Mouse (Mus musculus): Measurements from ENCODE around the gene Bhlhe41.

Gene Bhlhe41

DNA sequence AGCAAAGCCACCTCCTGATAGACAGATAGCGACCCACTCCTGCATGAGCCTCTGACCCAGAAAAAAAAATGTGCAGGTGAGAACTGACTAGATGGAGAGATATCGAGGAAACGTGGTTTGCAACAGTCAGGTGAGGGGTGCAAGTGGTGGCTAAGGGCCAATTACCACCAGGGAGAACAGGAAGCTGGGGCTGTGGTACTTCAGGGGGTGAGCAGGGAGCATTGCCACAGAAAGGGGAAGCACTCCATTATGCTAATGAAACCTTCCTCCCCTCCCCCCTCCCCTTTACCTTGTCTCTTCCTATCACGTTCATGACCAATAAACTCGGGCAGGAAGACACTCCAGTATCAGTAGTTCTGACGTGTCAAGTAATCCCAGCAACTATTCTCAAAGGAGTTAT, 30.0 kb downstream of the Bhlhe41 start:
- DNase-seq = no peak

DNA sequence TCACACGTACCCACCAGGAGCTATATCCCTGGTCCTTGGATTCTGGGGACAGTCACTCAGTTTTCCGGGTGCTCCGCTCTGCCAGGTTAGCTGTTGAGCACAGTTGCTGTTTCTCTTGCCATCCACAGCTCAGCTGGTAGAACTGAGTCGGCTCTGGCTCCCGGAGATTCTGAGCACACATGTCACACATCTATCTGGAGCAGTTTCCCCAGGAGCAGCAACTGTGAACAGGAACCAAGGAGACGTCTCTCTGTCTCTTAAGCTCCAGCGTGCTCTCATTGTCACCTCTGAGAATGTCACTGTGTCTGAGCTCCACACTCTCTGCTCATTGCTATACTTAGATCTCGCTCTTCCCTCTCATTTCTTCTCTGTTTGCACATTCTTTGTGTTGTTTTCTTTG, 32.4 kb downstream of the Bhlhe41 start:
- DNase-seq = no peak

DNA sequence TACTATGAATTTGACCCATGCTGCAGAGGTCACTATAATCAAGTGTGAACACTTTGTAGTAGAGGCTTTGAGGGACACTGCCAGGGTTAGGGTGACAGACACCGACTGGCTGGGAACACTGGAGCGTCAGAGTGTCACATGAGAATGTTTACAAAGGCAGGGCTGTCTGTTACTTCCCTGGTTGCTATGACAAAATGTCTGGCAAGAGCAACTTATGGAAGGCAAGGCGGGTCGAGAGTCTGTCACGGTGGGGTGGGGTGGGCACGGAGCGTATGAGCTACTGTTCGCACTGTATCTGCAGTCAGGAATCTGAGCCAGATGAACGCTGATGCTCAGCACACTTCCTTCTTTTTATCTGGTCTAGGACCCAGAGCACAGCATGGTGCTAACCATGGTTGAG, 34.7 kb downstream of the Bhlhe41 start:
- peak; percentile 27 for DNase-seq

DNA sequence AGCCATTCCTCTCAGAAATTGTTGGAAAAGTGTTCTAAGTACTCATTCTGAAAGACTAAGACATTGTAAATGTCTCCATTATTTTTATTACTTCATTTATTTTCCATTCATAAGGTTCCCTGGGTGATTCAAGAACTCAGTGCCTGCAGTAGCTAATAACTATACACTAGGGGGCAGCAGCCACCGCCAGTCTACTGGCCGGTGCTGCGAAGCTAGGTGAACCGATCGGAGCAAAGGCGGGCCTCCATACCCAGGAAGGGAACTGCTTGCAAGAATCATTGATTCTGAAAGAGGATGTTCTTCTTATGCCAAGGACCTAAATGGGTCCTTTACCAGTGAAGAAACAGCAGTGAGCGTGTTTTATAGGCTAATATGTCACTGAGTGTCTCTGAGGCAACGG, 35.2 kb downstream of the Bhlhe41 start:
- DNase-seq = peak; percentile 75

DNA sequence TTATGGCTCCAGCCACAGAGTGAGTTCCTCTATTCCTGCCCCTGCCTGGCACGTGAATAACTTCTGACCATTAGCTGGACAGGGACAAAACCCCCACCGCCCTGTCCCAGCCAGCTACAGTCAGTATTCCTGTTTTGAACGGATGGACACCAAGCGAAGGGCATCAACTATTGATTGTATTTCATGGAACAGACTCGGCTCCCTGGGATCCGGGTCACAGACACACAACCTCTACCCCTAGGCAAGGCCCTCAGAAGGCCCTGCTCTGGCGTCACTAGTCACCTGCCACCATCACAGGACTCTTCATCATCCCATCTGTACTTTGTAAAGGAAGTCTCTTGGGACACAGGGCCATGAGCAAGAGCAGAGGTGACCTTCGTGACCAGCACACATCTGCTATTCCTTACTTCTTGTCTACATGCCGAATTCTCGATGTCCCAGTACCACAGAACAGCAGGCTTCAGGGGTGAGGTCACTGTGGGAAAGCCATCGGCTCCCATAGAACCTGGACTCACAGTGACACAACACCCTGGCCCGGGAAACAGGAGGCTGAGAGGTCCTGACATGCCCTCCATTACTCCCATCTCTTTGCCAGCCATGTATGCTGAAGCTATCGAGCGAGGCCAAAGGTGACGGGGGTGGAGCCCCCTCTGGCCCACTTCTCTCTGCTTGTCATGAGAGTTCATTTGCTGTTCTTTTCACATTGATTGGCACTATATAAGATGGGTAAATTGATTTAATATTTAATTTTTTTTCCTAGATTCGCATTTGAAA, 36.1 kb downstream of the Bhlhe41 start:
- no peak for DNase-seq

DNA sequence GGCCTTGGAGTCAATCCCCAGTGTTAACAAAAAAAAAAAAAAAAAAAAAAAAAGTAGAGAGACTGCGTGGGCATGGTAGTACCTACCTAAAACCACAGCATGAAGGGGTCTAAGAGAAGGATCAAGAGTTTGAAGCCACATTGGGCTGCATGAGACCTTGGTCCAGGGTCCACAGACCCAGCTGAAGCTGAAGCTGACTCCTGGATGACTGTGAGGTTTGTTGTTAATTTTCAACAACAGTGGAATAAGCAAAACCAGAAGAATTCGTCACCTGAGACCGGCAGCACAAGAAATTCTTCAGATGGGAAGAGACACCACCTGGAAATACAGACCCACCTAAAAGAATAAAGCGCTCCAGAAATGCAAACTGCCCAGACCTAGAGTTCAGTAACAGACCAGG, 39.1 kb downstream of the Bhlhe41 start:
- no peak for DNase-seq

DNA sequence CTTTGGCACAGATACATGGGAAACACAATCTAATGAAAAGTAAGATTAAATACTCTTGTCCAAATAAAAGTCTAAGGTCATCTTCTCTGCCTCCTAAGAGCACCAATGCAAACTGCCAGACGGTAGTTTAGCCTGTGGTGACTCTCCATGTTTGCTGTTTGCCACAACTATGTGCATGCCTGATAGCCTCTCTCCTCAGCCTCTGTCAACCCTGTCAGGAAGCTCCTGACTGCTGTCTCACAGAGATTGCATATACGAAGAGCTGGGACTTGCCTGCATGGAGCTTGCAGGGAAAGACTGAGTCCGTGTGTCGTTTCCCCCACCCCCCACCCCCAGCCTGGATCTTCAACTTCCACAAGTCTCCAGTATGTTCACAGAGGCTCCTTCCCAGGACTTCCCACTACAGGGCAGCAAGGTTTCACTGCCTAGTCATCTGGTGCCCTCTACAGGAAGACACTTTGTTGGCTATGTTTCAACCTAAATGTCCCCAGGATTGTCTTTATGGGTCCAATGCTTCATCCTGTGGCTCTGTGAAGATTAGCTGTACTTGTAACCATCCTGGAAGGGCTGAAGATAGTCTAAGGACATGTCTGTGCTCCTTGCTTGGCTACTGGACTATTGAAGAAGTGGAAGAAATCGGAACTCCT, 41.6 kb downstream of the Bhlhe41 start:
- DNase-seq = peak; percentile 72

DNA sequence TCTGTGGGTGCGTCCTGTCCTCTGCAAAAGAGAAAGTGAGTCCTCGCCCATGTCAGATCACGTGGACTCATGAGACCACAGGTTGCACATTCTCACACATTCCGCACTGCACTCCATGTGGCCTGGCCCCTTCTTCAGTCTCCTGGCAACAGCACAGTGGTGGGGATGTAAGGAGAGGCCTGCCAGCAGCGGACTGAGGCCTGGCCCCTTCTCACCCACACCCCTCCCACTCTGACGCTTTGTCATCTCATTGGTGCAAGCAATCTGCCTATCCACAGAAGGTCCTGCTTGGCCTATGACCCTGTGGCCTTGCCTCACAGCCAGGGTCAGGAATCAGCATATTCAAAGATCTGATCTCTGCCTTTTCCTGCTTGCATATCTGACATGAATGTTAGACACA, 42.3 kb downstream of the Bhlhe41 start:
- peak; percentile 55 for DNase-seq

DNA sequence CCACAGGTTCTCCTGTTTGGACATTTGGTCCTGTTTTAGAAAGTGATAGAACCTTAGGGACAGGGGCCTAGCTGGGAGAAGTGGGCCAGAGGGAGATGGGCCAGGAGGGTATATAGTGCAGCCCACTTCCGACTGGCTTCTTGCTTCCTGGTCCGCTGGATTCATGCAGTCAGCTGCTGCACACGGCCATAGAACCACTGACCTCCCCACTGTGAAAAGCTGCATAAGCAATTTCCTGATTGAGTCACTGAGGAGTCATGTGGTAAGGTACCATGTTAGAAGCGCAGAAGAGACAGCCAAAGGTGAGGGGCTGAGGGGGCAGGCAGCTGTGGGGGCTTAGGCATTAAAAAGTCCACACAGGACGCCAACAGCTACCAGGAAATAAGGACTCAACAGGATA, 43.1 kb downstream of the Bhlhe41 start:
- DNase-seq = no peak

DNA sequence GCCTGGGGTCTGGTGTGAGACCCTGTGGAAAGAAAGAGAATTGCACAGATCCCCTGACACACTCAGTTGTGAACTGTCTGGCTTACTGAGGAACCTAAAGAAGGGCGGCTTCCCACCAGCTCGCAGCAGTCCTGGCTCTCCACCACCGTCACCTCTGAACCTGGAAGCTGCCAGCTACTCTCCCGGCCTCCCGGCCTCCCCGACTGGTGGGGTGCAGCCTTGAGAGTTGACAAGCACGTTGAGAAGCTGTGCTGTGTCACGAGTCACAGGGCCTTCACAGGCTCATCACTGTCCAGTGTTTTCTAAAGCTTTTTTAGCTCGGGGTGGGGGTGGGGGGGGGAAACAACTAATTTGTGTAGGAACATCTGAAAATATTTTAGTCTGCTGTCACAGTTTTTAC, 46.2 kb downstream of the Bhlhe41 start:
- no peak for DNase-seq

DNA sequence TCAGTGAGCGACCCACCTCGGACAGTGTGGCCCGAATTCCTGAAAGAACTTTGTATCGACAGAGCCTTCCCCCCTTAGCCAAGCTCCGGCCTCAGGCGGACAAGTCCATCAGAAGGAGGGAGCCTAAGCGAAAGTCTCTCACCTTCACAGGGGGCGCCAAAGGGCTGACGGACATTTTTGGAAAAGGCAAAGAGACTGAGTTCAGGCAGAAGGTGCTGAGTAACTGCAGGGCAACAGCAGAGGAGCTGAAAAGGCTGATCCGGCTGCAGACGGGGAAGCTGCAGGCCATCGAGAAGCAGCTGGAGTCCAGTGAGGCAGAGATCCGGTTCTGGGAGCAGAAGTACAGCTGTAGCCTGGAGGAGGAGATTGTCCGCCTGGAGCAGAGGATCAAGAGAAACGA, 50.2 kb downstream of the Bhlhe41 start:
- DNase-seq = no peak

DNA sequence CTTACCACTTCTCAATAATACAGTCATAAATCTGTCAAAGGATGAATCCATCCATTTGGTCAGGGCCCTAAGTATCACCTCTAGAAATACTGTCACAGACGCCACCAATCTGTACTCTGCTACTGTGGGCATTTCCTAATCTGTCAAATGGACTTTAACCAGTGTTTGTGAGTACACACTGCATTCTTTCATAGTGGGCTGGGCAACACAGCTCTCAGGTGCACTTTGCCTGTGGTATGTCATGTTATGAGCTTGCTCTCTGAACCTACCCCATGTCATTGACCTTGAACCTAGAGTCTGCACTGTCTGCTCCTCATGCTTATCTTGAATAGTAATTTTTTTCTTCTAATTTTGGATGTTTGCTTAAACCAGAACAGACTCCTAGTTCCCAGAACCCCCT, 54.2 kb downstream of the Bhlhe41 start:
- no peak for DNase-seq

DNA sequence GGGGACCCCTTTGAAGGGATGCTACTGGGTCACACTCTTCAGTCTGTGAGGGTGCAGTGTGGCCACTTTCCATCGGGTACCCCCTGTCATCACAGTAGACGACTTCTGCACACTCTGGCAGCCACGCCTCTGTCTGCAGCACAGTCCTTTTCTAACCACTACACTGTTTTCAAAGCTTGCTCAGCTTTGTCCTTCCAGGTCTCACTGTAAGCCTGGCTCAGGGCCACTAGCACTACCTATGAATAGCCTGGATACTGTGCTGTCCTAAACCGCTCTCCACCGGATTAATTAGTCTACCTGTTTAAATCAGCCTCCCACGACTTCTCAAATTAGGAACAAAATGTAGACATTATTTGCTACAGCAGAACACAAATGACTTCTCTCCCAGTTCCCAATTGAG, 55.3 kb downstream of the Bhlhe41 start:
- no peak for DNase-seq

DNA sequence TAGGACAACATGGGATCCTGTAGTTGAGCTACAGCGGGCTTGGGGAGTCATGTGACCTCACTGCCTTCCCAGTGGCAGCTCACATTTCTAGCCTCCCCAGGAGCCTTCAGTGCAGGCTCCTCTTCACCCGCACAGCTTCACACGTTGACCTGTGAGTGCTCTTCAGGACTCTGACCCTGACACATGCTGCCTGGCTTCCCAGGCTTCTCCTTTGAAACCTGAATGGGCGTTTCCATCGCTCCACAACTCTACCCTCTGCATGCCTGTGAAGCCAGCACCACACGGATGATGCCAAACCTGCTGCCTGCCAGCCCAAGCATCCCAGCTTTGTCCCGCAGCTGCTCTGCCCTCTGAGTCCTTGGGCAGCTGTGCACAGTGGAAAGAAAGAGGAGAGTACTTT, 55.8 kb downstream of the Bhlhe41 start:
- no peak for DNase-seq
